Mouse (Mus musculus) ovary, postnatal 10 days (tissue): ENCODE measurements at regions not wholly inside any gene's neighbourhood (a gene's known extent, or its start where the extent isn't known, plus 50 kb on each side); places are given as distances from the start of the nearest gene placed in this dataset.

Experiments
- DNase-seq: peaks from one replicate; pipeline ENCODE4 v3.0.0; 2022; ENCODE audit warnings: low spot score

- DNase-seq, result no peak
Measured at GRCm38 (mm10) chr12:12882931-12883553, 58.7 kb downstream of the Mycn start.

- no peak for DNase-seq
Measured at GRCm38 (mm10) chr12:12878031-12878430, 63.7 kb downstream of the Mycn start.

- DNase-seq, result no peak
Measured at GRCm38 (mm10) chr12:12877539-12877938, 64.2 kb downstream of the Mycn start.

GRCm38 (mm10) chr12:12875976-12876745 is 65.6 kb downstream of the Mycn start:
- DNase-seq, result no peak

- no peak for DNase-seq
Measured at GRCm38 (mm10) chr12:12873551-12873950, 68.2 kb downstream of the Mycn start.

- no peak for DNase-seq
Measured at GRCm38 (mm10) chr12:12872974-12873373, 68.7 kb downstream of the Mycn start.

GRCm38 (mm10) chr12:12871272-12871671 is 70.4 kb downstream of the Mycn start:
- DNase-seq, result no peak

- no peak for DNase-seq
Measured at GRCm38 (mm10) chr12:12866590-12866989, 75.1 kb downstream of the Mycn start.

GRCm38 (mm10) chr12:12850681-12851080 is 91.0 kb downstream of the Mycn start:
- DNase-seq, result no peak

GRCm38 (mm10) chr12:12846716-12847115 is 95.0 kb downstream of the Mycn start:
- no peak for DNase-seq

- DNase-seq, result no peak
Measured at GRCm38 (mm10) chr12:12842247-12842957, 99.3 kb downstream of the Mycn start.

- DNase-seq, result no peak
Measured at GRCm38 (mm10) chr12:12841385-12842238, 100.1 kb downstream of the Mycn start.

GRCm38 (mm10) chr12:12840661-12841384 is 100.9 kb downstream of the Mycn start:
- DNase-seq, result no peak

GRCm38 (mm10) chr12:12837775-12838174 is 103.9 kb downstream of the Mycn start:
- DNase-seq, result no peak

GRCm38 (mm10) chr12:12827821-12828641 is 113.7 kb downstream of the Mycn start:
- no peak for DNase-seq

GRCm38 (mm10) chr12:12827379-12827778 is 114.3 kb downstream of the Mycn start:
- DNase-seq, result no peak

- no peak for DNase-seq
Measured at GRCm38 (mm10) chr12:12826431-12826830, 115.3 kb downstream of the Mycn start.

GRCm38 (mm10) chr12:12825842-12826241 is 115.9 kb downstream of the Mycn start:
- DNase-seq, result no peak

- DNase-seq, result no peak
Measured at GRCm38 (mm10) chr12:12821473-12821872, 120.2 kb downstream of the Mycn start.

GRCm38 (mm10) chr12:12820668-12821351 is 120.9 kb downstream of the Mycn start:
- no peak for DNase-seq
